Mouse (Mus musculus) liver, postnatal 0 days (tissue): ENCODE data around the gene Usp15.

Source experiments
- CTCF ChIP-seq: sonication (generic); IDR thresholded peaks from 2 replicates; pipeline ENCODE4 v1.5.1; 2016; ENCODE audit warnings: antibody characterized with exemption, low read depth
- EP300 ChIP-seq: IDR thresholded peaks from 2 replicates; pipeline ENCODE4 v1.6.1; 2016; ENCODE audit warnings: antibody characterized with exemption, low read depth, mild to moderate bottlenecking

DNA sequence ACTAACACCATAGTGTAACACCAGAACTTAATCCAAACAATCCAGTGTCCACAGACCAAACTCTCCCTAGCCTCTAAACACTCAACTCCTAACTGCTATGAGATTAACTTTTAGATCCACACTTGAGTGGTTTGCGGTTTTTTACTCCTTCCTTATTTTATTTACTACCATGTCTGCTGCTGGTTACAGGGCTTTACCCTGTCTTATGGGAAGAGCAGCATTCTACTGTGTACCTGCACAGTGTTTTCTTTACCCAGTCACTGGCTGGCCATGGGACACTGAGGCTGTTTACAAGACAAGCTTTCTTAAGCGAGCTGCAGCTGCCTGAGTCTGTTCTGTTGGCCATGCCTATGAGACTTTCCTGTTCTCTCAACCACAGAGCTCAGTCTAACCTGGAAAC lies 13.1 kb downstream of the Usp15 start:
- TF ChIP-seq CTCF (no peak), EP300 (no peak)
